Mouse (Mus musculus): Measurements from ENCODE around the gene Uchl5. TPM values are rescaled to one million over a fixed set of nuclear protein-coding genes. Genes with fewer than 3 reads are reported as not detected.

The Uchl5 gene
- polyA plus RNA-seq, 1 experiment from 2014 or later, result 47.5 TPM

DNA sequence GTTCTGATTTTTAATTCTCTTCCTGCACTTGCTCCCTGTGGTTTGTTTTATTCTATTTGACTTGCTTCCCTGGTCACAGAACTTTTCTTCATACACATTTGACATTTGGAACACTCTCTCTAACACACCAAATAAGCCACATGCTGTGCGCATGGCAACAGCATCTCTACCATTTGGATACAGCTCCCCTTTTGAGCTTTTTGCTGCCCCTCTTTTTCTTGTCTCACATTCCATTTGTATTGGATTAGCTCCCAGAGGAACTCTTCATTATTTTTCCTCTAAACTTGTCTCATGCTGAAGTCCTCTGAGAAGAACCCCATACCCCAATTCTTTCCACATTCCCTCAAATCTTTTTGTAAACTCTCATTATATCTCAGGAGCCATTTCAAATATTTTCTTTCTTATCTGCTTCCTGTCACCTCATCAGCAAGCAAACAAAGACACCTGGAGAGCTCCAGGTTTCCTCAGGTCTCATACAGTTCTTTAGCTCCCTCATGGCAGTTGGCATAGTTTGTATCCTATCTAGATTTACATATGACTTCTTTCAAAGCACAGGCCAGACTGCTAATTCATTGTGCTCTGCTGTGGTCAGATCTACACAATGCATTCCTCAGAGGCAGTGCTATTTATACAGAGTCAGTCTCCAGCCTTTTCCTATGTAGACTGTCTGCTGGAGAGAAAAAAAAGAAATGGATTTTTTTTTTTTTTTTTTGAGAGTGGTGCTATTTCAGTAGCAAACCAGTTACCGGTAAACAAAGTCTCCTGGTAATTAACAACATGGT is 43.2 kb downstream of the Uchl5 start:
- TF ChIP-seq EP300 (IDR thresholded peaks at IDR 0.05; ENCODE audit: low read depth) (no peak), CTCF (IDR thresholded peaks at IDR 0.05; ENCODE audit: low read depth) (no peak)
- Histone ChIP-seq H3K4me1 (ENCODE audit: insufficient read depth) (no peaks in the 10 kb centered on the region), H3K4me3 (ENCODE audit: low read depth, low read length) (no peak overlapping the region), H3K27ac (ENCODE audit: low read depth) (no peak overlapping the region), H3K27me3 (ENCODE audit: insufficient read depth, low read length) (no peaks in the 10 kb centered on the region), H3K9me3 (ENCODE audit: low read length) (no peaks in the 10 kb centered on the region), H3K36me3 (replicated peaks; ENCODE audit: insufficient read depth, low read length) (no peaks in the 10 kb centered on the region), H3K9ac (replicated peaks) (no peak overlapping the region), H3K4me2 (ENCODE audit: low read depth, low read length) (no peak overlapping the region)
- WGBS (ENCODE audit: insufficient replicate concordance), result 80% methylated on average over 2 of the region's 2 CpGs
- ATAC-seq, result no peak
- no peak for DNase-seq

DNA sequence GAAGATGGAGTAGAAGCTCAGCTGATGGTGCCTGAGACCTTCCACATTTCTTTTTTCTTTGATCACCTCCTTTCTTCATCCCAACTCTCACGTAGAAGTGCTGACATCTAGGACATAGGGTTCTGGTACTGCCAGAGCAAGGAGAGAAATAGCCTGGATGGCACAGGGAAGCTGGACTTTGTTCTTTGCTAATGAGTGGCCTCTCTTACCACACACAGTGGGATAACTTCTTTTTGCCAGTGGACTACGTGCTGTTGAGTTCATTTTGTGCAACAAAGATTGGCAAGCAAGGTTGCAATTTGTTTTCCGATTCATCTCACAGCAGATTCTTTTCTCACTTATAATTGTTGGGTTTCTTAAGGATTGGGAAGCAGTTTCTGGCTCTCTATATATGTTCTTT is 45.6 kb downstream of the Uchl5 start:
- Histone ChIP-seq H3K4me1 (ENCODE audit: insufficient read depth) (no peaks in the 10 kb centered on the region), H3K27ac (ENCODE audit: low read depth) (no peak overlapping the region), H3K36me3 (replicated peaks; ENCODE audit: insufficient read depth, low read length) (no peaks in the 10 kb centered on the region), H3K4me2 (ENCODE audit: low read depth, low read length) (no peak overlapping the region), H3K27me3 (ENCODE audit: insufficient read depth, low read length) (no peaks in the 10 kb centered on the region), H3K9ac (replicated peaks) (no peak overlapping the region), H3K4me3 (ENCODE audit: low read depth, low read length) (no peak overlapping the region), H3K9me3 (ENCODE audit: low read length) (no peaks in the 10 kb centered on the region)
- TF ChIP-seq EP300 (IDR thresholded peaks at IDR 0.05; ENCODE audit: low read depth) (no peak), CTCF (IDR thresholded peaks at IDR 0.05; ENCODE audit: low read depth) (no peak)
- peak; percentile 63; the same call in 1 of the 2 replicates for ATAC-seq
- no peak for DNase-seq
- 65% methylated on average over 3 of the region's 3 CpGs for WGBS (ENCODE audit: insufficient replicate concordance)

DNA sequence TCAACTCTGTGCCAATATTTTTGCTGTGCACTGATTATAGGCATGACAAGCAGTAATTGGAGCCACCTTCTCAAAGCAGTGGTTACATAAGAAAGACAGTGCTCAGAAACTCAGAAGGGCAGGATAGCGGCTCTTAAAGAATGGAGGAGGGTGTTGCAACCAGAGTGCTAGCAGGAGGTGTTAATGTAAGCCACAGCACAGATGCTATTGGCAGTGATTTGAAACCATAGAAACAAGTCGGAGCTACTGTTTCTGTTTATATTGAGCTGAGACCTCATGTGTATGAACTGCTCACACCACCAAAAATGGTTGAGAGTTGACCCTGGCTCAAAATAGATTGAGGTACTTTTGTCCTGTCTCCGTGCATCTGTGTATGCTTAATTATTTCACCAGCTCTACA is 53.6 kb downstream of the Uchl5 start:
- no peaks in the 10 kb centered on the region for H3K4me1 ChIP-seq (ENCODE audit: insufficient read depth)
- DNase-seq, result no peak
- WGBS (ENCODE audit: insufficient replicate concordance), result 74% methylated on average over 3 of the region's 3 CpGs
- no peaks in the 10 kb centered on the region for H3K36me3 ChIP-seq (replicated peaks; ENCODE audit: insufficient read depth, low read length)
- no peak overlapping the region for H3K4me2 ChIP-seq (ENCODE audit: low read depth, low read length)
- H3K27me3 ChIP-seq (ENCODE audit: insufficient read depth, low read length), result no peaks in the 10 kb centered on the region
- no peak overlapping the region for H3K4me3 ChIP-seq (ENCODE audit: low read depth, low read length)
- ATAC-seq, result no peak
- H3K9ac ChIP-seq (replicated peaks), result no peak overlapping the region
- TF ChIP-seq EP300 (IDR thresholded peaks at IDR 0.05; ENCODE audit: low read depth) (no peak), CTCF (IDR thresholded peaks at IDR 0.05; ENCODE audit: low read depth) (no peak)
- no peaks in the 10 kb centered on the region for H3K9me3 ChIP-seq (ENCODE audit: low read length)
- H3K27ac ChIP-seq (ENCODE audit: low read depth), result no peak overlapping the region

DNA sequence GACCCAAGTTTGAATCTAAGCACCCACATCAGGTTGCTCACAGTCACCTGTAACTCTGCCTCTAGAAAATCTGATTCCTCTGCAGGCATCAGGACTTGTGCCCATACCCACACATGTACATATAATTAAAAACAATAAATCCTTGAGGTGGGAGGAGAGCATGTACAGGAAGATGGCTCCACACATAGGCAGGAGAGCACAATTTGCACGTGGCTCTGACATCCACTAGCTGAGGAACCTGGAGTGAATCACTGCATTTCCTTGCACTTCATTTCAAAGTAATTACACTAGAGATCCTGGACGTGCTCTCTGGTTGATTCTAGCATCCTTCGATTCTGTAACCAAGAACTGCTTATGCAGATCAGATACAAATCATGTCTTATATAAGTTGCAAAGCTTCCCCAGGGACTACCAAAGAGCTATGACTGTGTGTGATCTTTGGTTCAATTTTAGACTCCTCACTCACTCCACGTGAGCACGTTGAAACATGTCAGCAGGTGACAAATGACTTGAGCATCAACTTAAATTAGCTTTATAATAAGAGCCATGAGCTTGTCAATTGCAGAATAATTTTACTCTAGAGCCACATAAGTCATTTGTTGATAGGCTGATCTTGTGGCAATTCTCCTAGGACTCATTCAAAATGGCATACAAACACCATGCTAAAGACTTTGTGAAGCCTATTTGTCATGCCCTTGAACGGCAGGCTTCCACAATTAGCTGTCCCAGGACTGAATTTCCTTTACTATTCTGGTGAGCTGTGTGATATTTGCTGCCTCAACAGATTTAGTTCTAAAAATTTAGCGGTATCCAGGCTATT is 59.5 kb downstream of the Uchl5 start:
- no peaks in the 10 kb centered on the region for H3K36me3 ChIP-seq (replicated peaks; ENCODE audit: insufficient read depth, low read length)
- ATAC-seq (no peak), DNase-seq (no peak)
- H3K4me1 ChIP-seq (ENCODE audit: insufficient read depth), result no peaks in the 10 kb centered on the region
- 66% methylated on average over 7 of the region's 7 CpGs for WGBS (ENCODE audit: insufficient replicate concordance)
- no peak for TF ChIP-seq EP300 (IDR thresholded peaks at IDR 0.05; ENCODE audit: low read depth)
- no peak for TF ChIP-seq CTCF (IDR thresholded peaks at IDR 0.05; ENCODE audit: low read depth)
- H3K4me2 ChIP-seq (ENCODE audit: low read depth, low read length), result no peak overlapping the region
- H3K9me3 ChIP-seq (ENCODE audit: low read length), result no peaks in the 10 kb centered on the region
- H3K27ac ChIP-seq (ENCODE audit: low read depth), result no peak overlapping the region
- H3K27me3 ChIP-seq (ENCODE audit: insufficient read depth, low read length), result no peaks in the 10 kb centered on the region
- no peak overlapping the region for H3K9ac ChIP-seq (replicated peaks)
- no peak overlapping the region for H3K4me3 ChIP-seq (ENCODE audit: low read depth, low read length)

DNA sequence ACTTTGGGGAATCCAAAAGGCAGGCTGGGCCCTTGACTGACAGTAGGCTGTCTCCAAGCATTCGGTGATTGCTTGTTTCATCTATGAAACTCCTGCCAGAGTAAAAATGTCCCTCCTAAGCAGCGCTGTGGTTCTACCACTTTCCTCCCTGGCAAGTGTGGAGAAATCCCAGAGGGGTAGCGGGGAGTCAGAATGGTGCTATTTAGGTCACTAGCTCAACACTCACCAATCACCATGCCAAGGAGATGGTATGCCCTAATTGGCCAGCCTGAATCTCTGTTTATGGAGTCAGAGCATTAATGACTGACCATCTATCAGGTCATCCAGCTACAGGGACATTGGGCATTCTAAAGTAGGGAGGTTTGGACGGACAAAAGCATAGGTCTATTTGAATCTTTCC is 60.6 kb downstream of the Uchl5 start:
- no peaks in the 10 kb centered on the region for H3K9me3 ChIP-seq (ENCODE audit: low read length)
- no peak overlapping the region for H3K9ac ChIP-seq (replicated peaks)
- no peaks in the 10 kb centered on the region for H3K36me3 ChIP-seq (replicated peaks; ENCODE audit: insufficient read depth, low read length)
- no peak for ATAC-seq
- H3K27me3 ChIP-seq (ENCODE audit: insufficient read depth, low read length), result no peaks in the 10 kb centered on the region
- no peak overlapping the region for H3K4me2 ChIP-seq (ENCODE audit: low read depth, low read length)
- 83% methylated on average over 4 of the region's 4 CpGs for WGBS (ENCODE audit: insufficient replicate concordance)
- H3K4me1 ChIP-seq (ENCODE audit: insufficient read depth), result no peaks in the 10 kb centered on the region
- no peak for DNase-seq
- TF ChIP-seq EP300 (IDR thresholded peaks at IDR 0.05; ENCODE audit: low read depth) (no peak), CTCF (IDR thresholded peaks at IDR 0.05; ENCODE audit: low read depth) (no peak)
- H3K4me3 ChIP-seq (ENCODE audit: low read depth, low read length), result no peak overlapping the region
- no peak overlapping the region for H3K27ac ChIP-seq (ENCODE audit: low read depth)

DNA sequence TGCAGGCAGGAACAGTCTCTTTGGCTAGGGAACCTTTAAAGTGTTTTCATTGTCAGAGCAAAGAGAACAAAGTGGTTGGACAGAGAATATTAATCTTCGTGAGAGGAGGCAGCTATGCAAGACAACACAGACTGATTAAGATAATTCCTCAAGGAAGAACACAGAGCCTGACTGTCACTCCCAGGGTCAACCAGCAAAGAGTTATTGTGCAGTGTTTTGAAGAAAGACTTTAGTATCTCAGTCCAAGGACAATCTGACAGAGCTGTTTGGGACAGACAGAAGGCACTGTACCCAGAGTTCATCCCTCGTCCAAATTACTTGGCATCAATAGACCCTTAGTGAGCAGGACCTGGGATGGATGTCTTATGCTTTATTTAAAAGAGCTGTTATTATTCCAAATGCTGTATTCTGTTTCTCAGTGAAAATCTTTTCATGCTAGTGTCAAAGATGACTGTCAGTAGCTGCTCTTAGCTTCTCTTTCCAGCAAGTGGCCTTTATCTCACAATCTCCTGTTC is 61.9 kb downstream of the Uchl5 start:
- TF ChIP-seq CTCF (IDR thresholded peaks at IDR 0.05; ENCODE audit: low read depth), result no peak
- TF ChIP-seq EP300 (IDR thresholded peaks at IDR 0.05; ENCODE audit: low read depth), result no peak

More for the DNA sequence above, 61.9 kb downstream of the Uchl5 start:
- no peak for DNase-seq
- no peak overlapping the region for H3K27ac ChIP-seq (ENCODE audit: low read depth)
- ATAC-seq, result no peak
- no peak overlapping the region for H3K9ac ChIP-seq (replicated peaks)
- no peaks in the 10 kb centered on the region for H3K4me1 ChIP-seq (ENCODE audit: insufficient read depth)
- no peak overlapping the region for H3K4me2 ChIP-seq (ENCODE audit: low read depth, low read length)
- no peaks in the 10 kb centered on the region for H3K9me3 ChIP-seq (ENCODE audit: low read length)
- 60% methylated on average over 2 of the region's 2 CpGs for WGBS (ENCODE audit: insufficient replicate concordance)
- no peaks in the 10 kb centered on the region for H3K36me3 ChIP-seq (replicated peaks; ENCODE audit: insufficient read depth, low read length)
- no peak overlapping the region for H3K4me3 ChIP-seq (ENCODE audit: low read depth, low read length)
- no peaks in the 10 kb centered on the region for H3K27me3 ChIP-seq (ENCODE audit: insufficient read depth, low read length)

Data from liver, postnatal 0 days (tissue).